Mouse (Mus musculus) urinary bladder, postnatal 14 days (tissue): Measurements from ENCODE around the gene Mettl14.
"Not testable (repeated sequence)": the region's sequence is repeated elsewhere in the genome, so short reads cannot be mapped to it uniquely, and the experiment has no call there.

ENCODE experiments used
- DNase-seq: peaks from one replicate; pipeline ENCODE4 v3.0.0; 2021; ENCODE audit warnings: low spot score

Gene Mettl14

GRCm38 (mm10) chr3:123385486-123386156 is at the start of gene Mettl14:
Mettl14 (minus strand) TSS chr3:123386108.
- peak; percentile 98 for DNase-seq

- no peak for DNase-seq
These were observed 47.5 kb upstream of the Mettl14 start for GRCm38 (mm10) chr3:123433362-123433761.

- no peak for DNase-seq
These were observed 46.2 kb upstream of the Mettl14 start for GRCm38 (mm10) chr3:123431951-123432674.

- DNase-seq, result no peak
These were observed 43.9 kb upstream of the Mettl14 start for GRCm38 (mm10) chr3:123429597-123430458.

GRCm38 (mm10) chr3:123428005-123428404 is 42.1 kb upstream of the Mettl14 start:
- no peak for DNase-seq

GRCm38 (mm10) chr3:123425647-123426046 is 39.7 kb upstream of the Mettl14 start:
- no peak for DNase-seq

- DNase-seq, result no peak
These were observed 27.3 kb upstream of the Mettl14 start for GRCm38 (mm10) chr3:123413173-123413572.

GRCm38 (mm10) chr3:123411821-123412578 is 26.1 kb upstream of the Mettl14 start:
- no peak for DNase-seq

- DNase-seq, result no peak
These were observed 19.0 kb upstream of the Mettl14 start for GRCm38 (mm10) chr3:123404945-123405344.

- no peak for DNase-seq
These were observed 11.9 kb upstream of the Mettl14 start for GRCm38 (mm10) chr3:123397562-123398481.

GRCm38 (mm10) chr3:123395611-123396010 is 9.7 kb upstream of the Mettl14 start:
- DNase-seq, result no peak

GRCm38 (mm10) chr3:123391180-123391579 is 5.3 kb upstream of the Mettl14 start:
- DNase-seq, result no peak

GRCm38 (mm10) chr3:123386157-123386780 is 361 bp upstream of the Mettl14 start:
- not testable (repeated sequence) for DNase-seq

- no peak for DNase-seq
These were observed 806 bp downstream of the Mettl14 start for GRCm38 (mm10) chr3:123385118-123385485.

GRCm38 (mm10) chr3:123384435-123384834 is 1.5 kb downstream of the Mettl14 start:
- no peak for DNase-seq

- DNase-seq, result no peak
These were observed 9.3 kb downstream of the Mettl14 start for GRCm38 (mm10) chr3:123376562-123376961.

GRCm38 (mm10) chr3:123371766-123372535 is 14.0 kb downstream of the Mettl14 start:
- peak; percentile 75 for DNase-seq

GRCm38 (mm10) chr3:123370927-123371326 is 15.0 kb downstream of the Mettl14 start:
- no peak for DNase-seq

GRCm38 (mm10) chr3:123369161-123369560 is 16.7 kb downstream of the Mettl14 start:
- peak; percentile 10 for DNase-seq
